Mouse (Mus musculus) limb, embryonic 15.5 days (tissue): Measurements from ENCODE around the gene Myo7a. TPM values are rescaled to one million over a fixed set of nuclear protein-coding genes. Genes with fewer than 3 reads are reported as not detected.

Experiments
- ATAC-seq: fragments of 200-750 bp; cut with Nextera tagmentation; 2 replicates; pipeline ENCODE4 v1.8.0; 2017; ENCODE audit warnings: low read depth, moderate TSS enrichment; ENCODE audit not compliant: insufficient number of reproducible peaks, low FRiP score, low TSS enrichment
- H3K27ac ChIP-seq: fragments of 300-500 bp; sonication (generic); 2 replicates; pipeline ENCODE4 v1.5.1; 2015; ENCODE audit warnings: moderate library complexity, mild to moderate bottlenecking, inconsistent platforms
- H3K27me3 ChIP-seq: fragments of 300-500 bp; sonication (generic); 2 replicates; pipeline ENCODE4 v1.6.1; 2015; ENCODE audit warnings: inconsistent platforms
- H3K36me3 ChIP-seq: fragments of 300-500 bp; sonication (generic); 2 replicates; pipeline ENCODE4 v1.6.1; 2015; ENCODE audit warnings: inconsistent platforms
- H3K4me1 ChIP-seq: fragments of 300-500 bp; sonication (generic); 2 replicates; pipeline ENCODE4 v1.6.1; 2015; ENCODE audit warnings: inconsistent platforms
- H3K4me2 ChIP-seq: fragments of 300-500 bp; sonication (generic); 2 replicates; pipeline ENCODE4 v1.6.1; 2015; ENCODE audit warnings: mild to moderate bottlenecking, inconsistent platforms
- H3K4me3 ChIP-seq: fragments of 300-500 bp; sonication (generic); 2 replicates; pipeline ENCODE4 v1.5.1; 2015; ENCODE audit warnings: mild to moderate bottlenecking, inconsistent platforms
- H3K9ac ChIP-seq: fragments of 300-500 bp; sonication (generic); 2 replicates; pipeline ENCODE4 v1.6.1; 2015; ENCODE audit warnings: inconsistent platforms
- H3K9me3 ChIP-seq: fragments of 300-500 bp; sonication (generic); 2 replicates; pipeline ENCODE4 v1.6.1; 2016; ENCODE audit warnings: inconsistent platforms
- WGBS: fragments of 180-500 bp; shearing (Covaris S2); methylation state at CpG from one replicate; pipeline ENCODE4 v1.1.7; 2015; 5-methylcytosine and 5-hydroxymethylcytosine counted together
- polyA plus RNA-seq: library from polyadenylated mRNA; unstranded; fragments of >200 nt; fragmentation: Nextera tagmentation; extraction: Ambion mirVana; gene quantifications from 2 replicates; pipeline ENCODE4 v1.2.1, GENCODE M21; 2015

The Myo7a gene
- polyA plus RNA-seq, 1 experiment from 2014 or later: 8.0 TPM

GRCm38 (mm10) chr7:98140597-98140996 lies 21.3 kb upstream of the Myo7a start:
- no peak overlapping the region for H3K4me2 ChIP-seq
- no peak for ATAC-seq
- 24% methylated on average over 2 of the region's 2 CpGs for WGBS

GRCm38 (mm10) chr7:98139216-98139615 lies 19.9 kb upstream of the Myo7a start:
- Histone ChIP-seq H3K4me3 (no peak overlapping the region), H3K4me1 (peaks cover 9% of the 10 kb centered on the region; the same call in 1 of the 2 replicates), H3K4me2 (no peak overlapping the region), H3K36me3 (no peaks in the 10 kb centered on the region), H3K9me3 (no peaks in the 10 kb centered on the region), H3K27me3 (no peaks in the 10 kb centered on the region), H3K9ac (no peak overlapping the region), H3K27ac (no peak overlapping the region)
- 14% methylated on average over 9 of the region's 9 CpGs for WGBS
- no peak for ATAC-seq

More at GRCm38 (mm10) chr7:98140597-98140996, 21.3 kb upstream of the Myo7a start:
- Histone ChIP-seq H3K27me3 (no peaks in the 10 kb centered on the region), H3K4me1 (peaks cover 9% of the 10 kb centered on the region; the same call in 1 of the 2 replicates), H3K4me3 (no peak overlapping the region), H3K9ac (no peak overlapping the region), H3K9me3 (no peaks in the 10 kb centered on the region), H3K36me3 (no peaks in the 10 kb centered on the region), H3K27ac (no peak overlapping the region)

- H3K9ac ChIP-seq: no peak overlapping the region
- H3K4me3 ChIP-seq: no peak overlapping the region
- H3K27me3 ChIP-seq: no peaks in the 10 kb centered on the region
- H3K9me3 ChIP-seq: no peaks in the 10 kb centered on the region
- peaks cover 9% of the 10 kb centered on the region; the same call in 1 of the 2 replicates for H3K4me1 ChIP-seq
- no peaks in the 10 kb centered on the region for H3K36me3 ChIP-seq
- no peak overlapping the region for H3K27ac ChIP-seq
- 47% methylated on average over 2 of the region's 2 CpGs for WGBS
- H3K4me2 ChIP-seq: no peak overlapping the region
- no peak for ATAC-seq
Observed at GRCm38 (mm10) chr7:98137995-98138394, 18.7 kb upstream of the Myo7a start.

- WGBS: 49% methylated on average over 3 of the region's 3 CpGs
- Histone ChIP-seq H3K4me3 (no peak overlapping the region), H3K4me2 (no peak overlapping the region), H3K4me1 (peaks cover 9% of the 10 kb centered on the region; the same call in 1 of the 2 replicates), H3K27ac (no peak overlapping the region), H3K9ac (no peak overlapping the region), H3K9me3 (no peaks in the 10 kb centered on the region), H3K36me3 (no peaks in the 10 kb centered on the region), H3K27me3 (no peaks in the 10 kb centered on the region)
- no peak for ATAC-seq
Observed at GRCm38 (mm10) chr7:98137583-98137982, 18.3 kb upstream of the Myo7a start.

- Histone ChIP-seq H3K4me2 (no peak overlapping the region), H3K4me1 (no peaks in the 10 kb centered on the region), H3K9ac (no peak overlapping the region), H3K9me3 (no peaks in the 10 kb centered on the region), H3K27ac (no peak overlapping the region), H3K36me3 (no peaks in the 10 kb centered on the region), H3K27me3 (no peaks in the 10 kb centered on the region), H3K4me3 (no peak overlapping the region)
- 93% methylated on average over 8 of the region's 8 CpGs for WGBS
- no peak; the same call in 1 of the 2 replicates for ATAC-seq
Observed at GRCm38 (mm10) chr7:98131751-98132150, 12.4 kb upstream of the Myo7a start.

- Histone ChIP-seq H3K27ac (no peak overlapping the region), H3K27me3 (no peaks in the 10 kb centered on the region), H3K4me2 (no peak overlapping the region), H3K9ac (no peak overlapping the region), H3K4me3 (no peak overlapping the region), H3K36me3 (no peaks in the 10 kb centered on the region), H3K4me1 (peaks cover 3% of the 10 kb centered on the region; the same call in 1 of the 2 replicates), H3K9me3 (no peaks in the 10 kb centered on the region)
- WGBS: 37% methylated on average over 5 of the region's 5 CpGs
- no peak for ATAC-seq
Observed at GRCm38 (mm10) chr7:98125473-98125872, 6.1 kb upstream of the Myo7a start.

GRCm38 (mm10) chr7:98124701-98125100 lies 5.4 kb upstream of the Myo7a start:
- Histone ChIP-seq H3K9ac (no peak overlapping the region), H3K4me3 (no peak overlapping the region), H3K4me2 (no peak overlapping the region), H3K36me3 (no peaks in the 10 kb centered on the region), H3K27me3 (no peaks in the 10 kb centered on the region), H3K4me1 (peaks cover 4% of the 10 kb centered on the region; the same call in 1 of the 2 replicates), H3K9me3 (no peaks in the 10 kb centered on the region), H3K27ac (no peak overlapping the region)
- 48% methylated on average over 5 of the region's 5 CpGs for WGBS
- ATAC-seq: no peak

- Histone ChIP-seq H3K27me3 (no peaks in the 10 kb centered on the region), H3K36me3 (no peaks in the 10 kb centered on the region), H3K4me1 (peaks cover 13% of the 10 kb centered on the region), H3K4me3 (no peak overlapping the region), H3K27ac (no peak overlapping the region), H3K9ac (no peak overlapping the region), H3K4me2 (no peak overlapping the region), H3K9me3 (no peaks in the 10 kb centered on the region)
- no peak for ATAC-seq
- 81% methylated on average over 8 of the region's 8 CpGs for WGBS
Observed at GRCm38 (mm10) chr7:98121673-98122072, 2.3 kb upstream of the Myo7a start.

GRCm38 (mm10) chr7:98121241-98121640 lies 1.9 kb upstream of the Myo7a start:
- Histone ChIP-seq H3K27me3 (no peaks in the 10 kb centered on the region), H3K27ac (no peak overlapping the region), H3K9ac (no peak overlapping the region), H3K4me2 (no peak overlapping the region), H3K4me1 (peaks cover 14% of the 10 kb centered on the region), H3K36me3 (no peaks in the 10 kb centered on the region), H3K4me3 (no peak overlapping the region), H3K9me3 (no peaks in the 10 kb centered on the region)
- no peak for ATAC-seq
- 87% methylated on average over 3 of the region's 3 CpGs for WGBS

- WGBS: 10% methylated on average over 7 of the region's 7 CpGs
- 0 out of 2 replicates have a peak, but pooled peaks have one; percentile 30 for ATAC-seq
- H3K9me3 ChIP-seq: no peaks in the 10 kb centered on the region
Observed at GRCm38 (mm10) chr7:98120325-98120724, 1.0 kb upstream of the Myo7a start.

GRCm38 (mm10) chr7:98119961-98120232 lies 573 bp upstream of the Myo7a start:
- Histone ChIP-seq H3K9ac (no peak overlapping the region), H3K4me1 (peaks cover 14% of the 10 kb centered on the region), H3K27ac (no peak overlapping the region), H3K36me3 (no peaks in the 10 kb centered on the region), H3K9me3 (no peaks in the 10 kb centered on the region), H3K27me3 (no peaks in the 10 kb centered on the region), H3K4me3 (no peak overlapping the region), H3K4me2 (0 out of 2 replicates have a peak overlapping the region, but pooled peaks have one; percentile 49)
- no peak for ATAC-seq
- WGBS: 72% methylated on average over 2 of the region's 2 CpGs

More at GRCm38 (mm10) chr7:98120325-98120724, 1.0 kb upstream of the Myo7a start:
- Histone ChIP-seq H3K27me3 (no peaks in the 10 kb centered on the region), H3K36me3 (no peaks in the 10 kb centered on the region), H3K4me2 (peak overlapping the region; percentile 49), H3K27ac (no peak overlapping the region), H3K4me1 (peaks cover 14% of the 10 kb centered on the region), H3K4me3 (peak overlapping the region; percentile 25), H3K9ac (0 out of 2 replicates have a peak overlapping the region, but pooled peaks have one; percentile 21)

GRCm38 (mm10) chr7:98117012-98117660 lies 2.2 kb downstream of the Myo7a start:
- ATAC-seq: 0 out of 2 replicates have a peak, but pooled peaks have one; percentile 17
- H3K27ac ChIP-seq: no peak overlapping the region
- no peak overlapping the region for H3K4me3 ChIP-seq
- H3K27me3 ChIP-seq: peaks cover 8% of the 10 kb centered on the region; the same call in 1 of the 2 replicates
- no peak overlapping the region for H3K9ac ChIP-seq
- H3K4me2 ChIP-seq: no peak overlapping the region
- H3K36me3 ChIP-seq: no peaks in the 10 kb centered on the region
- H3K4me1 ChIP-seq: peaks cover 14% of the 10 kb centered on the region
- WGBS: 34% methylated on average over 11 of the region's 11 CpGs
- no peaks in the 10 kb centered on the region for H3K9me3 ChIP-seq
